Mouse (Mus musculus) E14TG2a.4 (cell line): ENCODE measurements around the gene Spa17.

Experiments
- H3K27me3 ChIP-seq: 2 replicates; pipeline ENCODE4 v1.6.1; 2014; ENCODE audit warnings: low read length, control low read depth; ENCODE audit not compliant: insufficient read depth
- H3K36me3 ChIP-seq: 2 replicates; pipeline ENCODE4 v1.6.1; 2014; ENCODE audit warnings: low read length, control low read depth; ENCODE audit not compliant: insufficient read depth
- H3K4me1 ChIP-seq: replicated peaks from 2 replicates; pipeline ENCODE4 v1.6.1; 2014; ENCODE audit warnings: low read depth, low read length, control low read depth
- H3K4me3 ChIP-seq: replicated peaks from 2 replicates; pipeline ENCODE4 v1.5.1; 2014; ENCODE audit warnings: mild to moderate bottlenecking, low read length
- H3K9me3 ChIP-seq: 2 replicates; pipeline ENCODE4 v1.6.1; 2014; ENCODE audit warnings: low read length, control low read depth
- CTCF ChIP-seq: conservative IDR thresholded peaks from 2 replicates; pipeline ENCODE4 v1.5.1; 2014; ENCODE audit warnings: low read length
- NANOG ChIP-seq: IDR thresholded peaks from 2 replicates; pipeline ENCODE4 v1.6.1; 2014; ENCODE audit warnings: borderline replicate concordance, low read length, mixed read lengths
- POU5F1 ChIP-seq: IDR thresholded peaks from 2 replicates; pipeline ENCODE4 v1.6.1; 2014; ENCODE audit warnings: low read length, borderline replicate concordance

Gene Spa17

GRCm38 (mm10) chr9:37625641-37626040 lies 12.1 kb upstream of the Spa17 start:
- no peaks in the 10 kb centered on the region for H3K36me3 ChIP-seq
- TF ChIP-seq POU5F1, result no peak
- no peak for TF ChIP-seq NANOG
- no peak for TF ChIP-seq CTCF
- peaks cover 47% of the 10 kb centered on the region for H3K4me1 ChIP-seq
- H3K4me3 ChIP-seq, result no peak overlapping the region
- H3K9me3 ChIP-seq, result no peaks in the 10 kb centered on the region
- no peaks in the 10 kb centered on the region for H3K27me3 ChIP-seq

- Histone ChIP-seq H3K4me3 (no peak overlapping the region), H3K36me3 (no peaks in the 10 kb centered on the region), H3K27me3 (no peaks in the 10 kb centered on the region), H3K4me1 (peaks cover 47% of the 10 kb centered on the region), H3K9me3 (no peaks in the 10 kb centered on the region)
- TF ChIP-seq NANOG, result no peak
- no peak for TF ChIP-seq CTCF
- TF ChIP-seq POU5F1, result no peak
Observed at GRCm38 (mm10) chr9:37625129-37625528, 11.6 kb upstream of the Spa17 start.

GRCm38 (mm10) chr9:37624502-37624901 lies 11.0 kb upstream of the Spa17 start:
- no peak overlapping the region for H3K4me3 ChIP-seq
- H3K9me3 ChIP-seq, result no peaks in the 10 kb centered on the region
- peaks cover 46% of the 10 kb centered on the region for H3K4me1 ChIP-seq
- TF ChIP-seq CTCF (no peak), POU5F1 (no peak)
- no peaks in the 10 kb centered on the region for H3K27me3 ChIP-seq
- no peaks in the 10 kb centered on the region for H3K36me3 ChIP-seq

GRCm38 (mm10) chr9:37623981-37624380 lies 10.5 kb upstream of the Spa17 start:
- H3K9me3 ChIP-seq, result no peaks in the 10 kb centered on the region
- H3K4me3 ChIP-seq, result no peak overlapping the region
- H3K4me1 ChIP-seq, result peaks cover 40% of the 10 kb centered on the region
- TF ChIP-seq NANOG, result no peak
- TF ChIP-seq POU5F1, result no peak
- TF ChIP-seq CTCF, result no peak
- no peaks in the 10 kb centered on the region for H3K27me3 ChIP-seq
- H3K36me3 ChIP-seq, result no peaks in the 10 kb centered on the region

GRCm38 (mm10) chr9:37621290-37621689 lies 7.8 kb upstream of the Spa17 start:
- Histone ChIP-seq H3K27me3 (no peaks in the 10 kb centered on the region), H3K36me3 (no peaks in the 10 kb centered on the region), H3K9me3 (no peaks in the 10 kb centered on the region), H3K4me3 (no peak overlapping the region), H3K4me1 (peaks cover 19% of the 10 kb centered on the region)
- no peak for TF ChIP-seq NANOG
- no peak for TF ChIP-seq POU5F1
- TF ChIP-seq CTCF, result no peak

- no peak for TF ChIP-seq POU5F1
- peak; percentile 27 for TF ChIP-seq CTCF
- Histone ChIP-seq H3K4me3 (no peak overlapping the region), H3K4me1 (peaks cover 27% of the 10 kb centered on the region), H3K36me3 (no peaks in the 10 kb centered on the region), H3K27me3 (no peaks in the 10 kb centered on the region), H3K9me3 (no peaks in the 10 kb centered on the region)
Observed at GRCm38 (mm10) chr9:37616770-37617169, 3.2 kb upstream of the Spa17 start.

- no peak for TF ChIP-seq NANOG
- no peak for TF ChIP-seq POU5F1
- TF ChIP-seq CTCF, result no peak
- no peaks in the 10 kb centered on the region for H3K36me3 ChIP-seq
- H3K27me3 ChIP-seq, result no peaks in the 10 kb centered on the region
- H3K4me1 ChIP-seq, result peaks cover 21% of the 10 kb centered on the region
- no peak overlapping the region for H3K4me3 ChIP-seq
- H3K9me3 ChIP-seq, result no peaks in the 10 kb centered on the region
Observed at GRCm38 (mm10) chr9:37615220-37615619, 1.7 kb upstream of the Spa17 start.

- TF ChIP-seq POU5F1 (no peak), CTCF (no peak), NANOG (no peak)
- no peaks in the 10 kb centered on the region for H3K9me3 ChIP-seq
- no peaks in the 10 kb centered on the region for H3K27me3 ChIP-seq
- no peaks in the 10 kb centered on the region for H3K36me3 ChIP-seq
- H3K4me3 ChIP-seq, result peak overlapping the region; percentile 87
- H3K4me1 ChIP-seq, result peaks cover 21% of the 10 kb centered on the region
Observed at GRCm38 (mm10) chr9:37614316-37614715, 794 bp upstream of the Spa17 start.

GRCm38 (mm10) chr9:37613911-37614280 lies 374 bp upstream of the Spa17 start:
- no peaks in the 10 kb centered on the region for H3K9me3 ChIP-seq
- H3K27me3 ChIP-seq, result no peaks in the 10 kb centered on the region
- TF ChIP-seq CTCF, result no peak
- TF ChIP-seq NANOG, result no peak
- H3K4me3 ChIP-seq, result peak overlapping the region; percentile 87
- no peaks in the 10 kb centered on the region for H3K36me3 ChIP-seq
- H3K4me1 ChIP-seq, result peaks cover 21% of the 10 kb centered on the region

GRCm38 (mm10) chr9:37609558-37609957 lies 4.0 kb downstream of the Spa17 start:
- no peaks in the 10 kb centered on the region for H3K9me3 ChIP-seq
- peaks cover 21% of the 10 kb centered on the region for H3K4me1 ChIP-seq
- H3K36me3 ChIP-seq, result no peaks in the 10 kb centered on the region
- no peak overlapping the region for H3K4me3 ChIP-seq
- H3K27me3 ChIP-seq, result no peaks in the 10 kb centered on the region
- TF ChIP-seq NANOG (no peak), POU5F1 (no peak), CTCF (no peak)
